Comparison of ENCODE assay signal across 10 mouse cellular contexts in genomic region chr12:86680591-86681193, GRCm38 (mm10). TPM values are rescaled to one million over a fixed set of nuclear protein-coding genes. Genes with fewer than 3 reads are reported as not detected.
DNase-seq lines count a peak whose midpoint lies in the region; ATAC-seq and TF ChIP-seq lines count a peak whose summit lies in the region.
"Had no signal": no experiment of that assay in that cellular context is flagged by ENCODE, and none has a peak within 500 bp of the region (broad histone marks: within the 10 kb centered on the region; RNA-seq: fewer than 3 reads in every experiment).

No protein-coding gene starts in this region.

- H3K4me2 ChIP-seq in kidney, embryonic 16.5 days (replicated peaks; ENCODE audit: low read depth, low read length), result peak overlapping the region; percentile 99
- H3K4me2 ChIP-seq in limb, embryonic 14.5 days (replicated peaks; ENCODE audit: low read depth, low read length, severe bottlenecking), result peak overlapping the region; percentile 98

- peak overlapping the region; percentile 78 for H3K4me3 ChIP-seq in kidney, embryonic 16.5 days (ENCODE audit: low read length)
- H3K4me3 ChIP-seq in kidney, adult 2 months (ENCODE audit: insufficient read depth, low read depth, low read length), result no peak overlapping the region
- H3K4me3 ChIP-seq in forebrain, embryonic 10.5 days, result peak overlapping the region; percentile 88
- H3K4me3 ChIP-seq in limb, embryonic 14.5 days (replicated peaks; ENCODE audit: low read length), result peak overlapping the region; percentile 87

- peak overlapping the region; percentile 73; the same call in 1 of the 2 replicates for H3K9ac ChIP-seq in kidney, embryonic 16.5 days (replicated peaks; ENCODE audit: low read length)
- H3K9ac ChIP-seq in limb, embryonic 14.5 days (ENCODE audit: low read depth, low read length, severe bottlenecking), result peak overlapping the region; percentile 34

- H3K36me3 ChIP-seq in kidney, embryonic 16.5 days (ENCODE audit: insufficient read depth, low read length), result no peaks in the 10 kb centered on the region
- H3K36me3 ChIP-seq in kidney, adult 2 months (ENCODE audit: control insufficient read depth, insufficient read depth, low read length), result no peaks in the 10 kb centered on the region
- peaks cover 32% of the 10 kb centered on the region for H3K36me3 ChIP-seq in forebrain, embryonic 10.5 days (replicated peaks)
- H3K36me3 ChIP-seq in limb, embryonic 14.5 days (ENCODE audit: control insufficient read depth, insufficient read depth, low read length), result 0 out of 2 replicates have a peak, but pooled peaks cover 3% of the 10 kb centered on the region

- no peak for ATAC-seq in kidney, embryonic 16.5 days (ENCODE audit: low FRiP score, low TSS enrichment)
- no peak for ATAC-seq in limb, embryonic 14.5 days (ENCODE audit: low FRiP score, low read depth)
- ATAC-seq: Patski had no signal

- H3K27ac ChIP-seq in kidney, embryonic 16.5 days (ENCODE audit: low read length), result no peak overlapping the region
- no peak overlapping the region for H3K27ac ChIP-seq in kidney, adult 2 months (ENCODE audit: insufficient read depth, low read depth, low read length)
- peak overlapping the region; percentile 96 for H3K27ac ChIP-seq in forebrain, embryonic 10.5 days
- no peak overlapping the region; the same call in 1 of the 2 replicates for H3K27ac ChIP-seq in limb, embryonic 14.5 days (replicated peaks; ENCODE audit: low read depth, low read length)

- H3K27me3 ChIP-seq in kidney, embryonic 16.5 days (ENCODE audit: insufficient read depth, low read length), result no peaks in the 10 kb centered on the region
- no peaks in the 10 kb centered on the region for H3K27me3 ChIP-seq in kidney, adult 2 months (replicated peaks; ENCODE audit: control insufficient read depth, insufficient read depth, low read length)
- H3K27me3 ChIP-seq in forebrain, embryonic 10.5 days (ENCODE audit: poor library complexity, severe bottlenecking), result peaks cover 20% of the 10 kb centered on the region
- no peaks in the 10 kb centered on the region for H3K27me3 ChIP-seq in limb, embryonic 14.5 days (ENCODE audit: control insufficient read depth, insufficient read depth, low read length)

- 47% methylated on average over 11 of the region's 11 CpGs for WGBS in kidney, embryonic 16.5 days
- WGBS in kidney, adult 2 months, result 51% methylated on average over 11 of the region's 11 CpGs
- WGBS in forebrain, embryonic 10.5 days, result 61% methylated on average over 11 of the region's 11 CpGs
- 58% methylated on average over 11 of the region's 11 CpGs for WGBS in limb, embryonic 14.5 days

- no peak for TF ChIP-seq CTCF in kidney, adult 2 months (conservative IDR thresholded peaks at IDR 0.05; ENCODE audit: insufficient read depth, insufficient read length, low read depth, low read length)

- no peak for TF ChIP-seq POLR2A in kidney, adult 2 months (IDR thresholded peaks at IDR 0.05; ENCODE audit: low read depth, low read length)
- TF ChIP-seq POLR2A in limb, embryonic 14.5 days (IDR thresholded peaks at IDR 0.05; ENCODE audit: borderline replicate concordance, extremely low read depth, insufficient read depth, insufficient read length), result no peak

- H3K9me3 ChIP-seq in kidney, embryonic 16.5 days (ENCODE audit: low read length), result no peaks in the 10 kb centered on the region
- no peaks in the 10 kb centered on the region for H3K9me3 ChIP-seq in forebrain, embryonic 10.5 days
- H3K9me3 ChIP-seq in limb, embryonic 14.5 days (ENCODE audit: control insufficient read depth, low read length), result no peaks in the 10 kb centered on the region

- peaks cover 13% of the 10 kb centered on the region for H3K4me1 ChIP-seq in kidney, embryonic 16.5 days (ENCODE audit: insufficient read depth, low read length)
- no peaks in the 10 kb centered on the region; the same call in 1 of the 2 replicates for H3K4me1 ChIP-seq in kidney, adult 2 months (ENCODE audit: control insufficient read depth, insufficient read depth, low read length)
- H3K4me1 ChIP-seq in forebrain, embryonic 10.5 days, result peaks cover 56% of the 10 kb centered on the region
- peaks cover 7% of the 10 kb centered on the region for H3K4me1 ChIP-seq in limb, embryonic 14.5 days (ENCODE audit: control insufficient read depth, insufficient read depth, low read length)

- DNase-seq in kidney, adult 2 months, result no peak
- DNase-seq in forebrain, embryonic 10.5 days (ENCODE audit: extremely low spot score, low spot score), result no peak
- no peak for DNase-seq in limb, embryonic 14.5 days (ENCODE audit: low spot score)
- DNase-seq in retina, embryonic 14.5 days (ENCODE audit: low spot score), result peak; percentile 64
- DNase-seq in T-cell, adult 2 months (ENCODE audit: low spot score), result no peak
- no peak for DNase-seq in layer of hippocampus, postnatal 10 days (ENCODE audit: low spot score in 2 of 2)
- no peak for DNase-seq in adipocyte (ENCODE audit: low spot score)

RNA-seq across cellular contexts. Expression of gene Vash1, which starts 2.2 kb away (rescaled TPM):
- 8.1 and 9.3 TPM in 2 replicates for polyA plus RNA-seq in kidney, embryonic 16.5 days (2015; fragmentation: Nextera tagmentation; extraction: Ambion mirVana)
- polyA plus RNA-seq in kidney, adult 2 months (2012; rRNA removed), result 1.6 and 1.9 TPM in 2 replicates
- 13.6 and 15.6 TPM in 2 replicates for polyA plus RNA-seq in forebrain, embryonic 10.5 days (2016; fragmentation: Nextera tagmentation; extraction: Ambion mirVana)
- polyA plus RNA-seq in limb, embryonic 14.5 days (2012; rRNA removed), result 14.5 and 19.6 TPM in 2 replicates
- 11.3 and 13.4 TPM in 2 replicates for polyA plus RNA-seq in limb, embryonic 14.5 days (2014; fragmentation: Nextera tagmentation; extraction: Ambion mirVana)
- total RNA-seq in layer of hippocampus, postnatal 10 days (2021), result 100 to 1,000 TPM in 1 of 2 experiments, 10 to 100 TPM in 1; 98.5 to 104 TPM

RNA-seq across cellular contexts. Expression of gene Angel1, which starts 45.6 kb away (rescaled TPM):
- 11.7 and 11.9 TPM in 2 replicates for polyA plus RNA-seq in kidney, embryonic 16.5 days (2015; fragmentation: Nextera tagmentation; extraction: Ambion mirVana)
- polyA plus RNA-seq in kidney, adult 2 months (2012; rRNA removed), result 7.3 and 8.7 TPM in 2 replicates
- 15.2 and 15.8 TPM in 2 replicates for polyA plus RNA-seq in forebrain, embryonic 10.5 days (2016; fragmentation: Nextera tagmentation; extraction: Ambion mirVana)
- polyA plus RNA-seq in limb, embryonic 14.5 days (2012; rRNA removed), result 14.2 and 17.1 TPM in 2 replicates
- 10.8 and 12.6 TPM in 2 replicates for polyA plus RNA-seq in limb, embryonic 14.5 days (2014; fragmentation: Nextera tagmentation; extraction: Ambion mirVana)
- total RNA-seq in layer of hippocampus, postnatal 10 days (2021), result 1 to 10 TPM; 7.3 to 9.0 TPM

RNA-seq across cellular contexts. Expression of gene Lrrc74a, which starts 53.5 kb away (rescaled TPM):
- polyA plus RNA-seq in kidney, embryonic 16.5 days (2015; fragmentation: Nextera tagmentation; extraction: Ambion mirVana), result not detected in 2 replicates
- not detected in 2 replicates for polyA plus RNA-seq in kidney, adult 2 months (2012; rRNA removed)
- not detected in 2 replicates for polyA plus RNA-seq in forebrain, embryonic 10.5 days (2016; fragmentation: Nextera tagmentation; extraction: Ambion mirVana)
- polyA plus RNA-seq in limb, embryonic 14.5 days (2012; rRNA removed), result not detected in 2 replicates
- polyA plus RNA-seq in limb, embryonic 14.5 days (2014; fragmentation: Nextera tagmentation; extraction: Ambion mirVana), result not detected in 2 replicates
- not detected for total RNA-seq in layer of hippocampus, postnatal 10 days (2021)
- total RNA-seq: left cerebral cortex, postnatal 25 days had no signal
- polyA plus RNA-seq: Patski had no signal
